Mouse (Mus musculus): ENCODE results near the gene Abcc9. TPM values are rescaled to one million over a fixed set of nuclear protein-coding genes. Genes with fewer than 3 reads are reported as not detected.

Abcc9 gene
- 1.4 and 1.6 TPM in 2 replicates for polyA plus RNA-seq (2015; fragmentation: Nextera tagmentation; extraction: Ambion mirVana)

- Histone ChIP-seq H3K27me3 (peaks cover 6% of the 10 kb centered on the region; the same call in 1 of the 2 replicates), H3K9ac (no peak within 1 kb of the TSS), H3K36me3 (replicated peaks) (no peaks in the 10 kb centered on the region), H3K4me2 (peak within 1 kb of the TSS; percentile 54), H3K27ac (replicated peaks) (no peak within 1 kb of the TSS), H3K9me3 (replicated peaks) (no peaks in the 10 kb centered on the region), H3K4me1 (replicated peaks) (no peaks in the 10 kb centered on the region), H3K4me3 (replicated peaks) (peak within 1 kb of the TSS; percentile 29)
- WGBS (ENCODE audit: insufficient replicate concordance): 9% methylated on average over 36 of the region's 36 CpGs
- ATAC-seq (ENCODE audit: insufficient read depth): peak; percentile 25; the same call in 1 of the 2 replicates
Observed at GRCm38 (mm10) chr6:142701652-142702637, at the start of gene Abcc9. Gene Abcc9 (minus strand): TSS chr6:142702315.

GRCm38 (mm10) chr6:142751365-142751764, 49.2 kb upstream of the Abcc9 start:
- Histone ChIP-seq H3K9me3 (replicated peaks) (no peaks in the 10 kb centered on the region), H3K4me3 (replicated peaks) (no peak overlapping the region), H3K36me3 (replicated peaks) (no peaks in the 10 kb centered on the region), H3K27ac (replicated peaks) (no peak overlapping the region), H3K4me2 (no peak overlapping the region), H3K9ac (no peak overlapping the region), H3K27me3 (no peaks in the 10 kb centered on the region), H3K4me1 (replicated peaks) (peaks cover 23% of the 10 kb centered on the region)
- WGBS (ENCODE audit: insufficient replicate concordance): 57% methylated on average over 9 of the region's 9 CpGs
- ATAC-seq (ENCODE audit: insufficient read depth): no peak

- no peaks in the 10 kb centered on the region for H3K36me3 ChIP-seq (replicated peaks)
- peaks cover 16% of the 10 kb centered on the region for H3K4me1 ChIP-seq (replicated peaks)
- no peak overlapping the region for H3K4me2 ChIP-seq
- no peaks in the 10 kb centered on the region for H3K9me3 ChIP-seq (replicated peaks)
- H3K27ac ChIP-seq (replicated peaks): no peak overlapping the region
- no peaks in the 10 kb centered on the region for H3K27me3 ChIP-seq
- WGBS (ENCODE audit: insufficient replicate concordance): 34% methylated on average over 8 of the region's 8 CpGs
- no peak for ATAC-seq (ENCODE audit: insufficient read depth)
- H3K4me3 ChIP-seq (replicated peaks): no peak overlapping the region
- H3K9ac ChIP-seq: no peak overlapping the region
Observed at GRCm38 (mm10) chr6:142748057-142748708, 46.1 kb upstream of the Abcc9 start.

GRCm38 (mm10) chr6:142747165-142747564, 45.0 kb upstream of the Abcc9 start:
- Histone ChIP-seq H3K27ac (replicated peaks) (no peak overlapping the region; the same call in 1 of the 2 replicates), H3K4me2 (0 out of 2 replicates have a peak overlapping the region, but pooled peaks have one; percentile 21)

GRCm38 (mm10) chr6:142746765-142747164, 44.6 kb upstream of the Abcc9 start:
- 35% methylated on average over 7 of the region's 7 CpGs for WGBS (ENCODE audit: insufficient replicate concordance)
- no peak overlapping the region for H3K4me3 ChIP-seq (replicated peaks)
- H3K27me3 ChIP-seq: no peaks in the 10 kb centered on the region
- H3K9ac ChIP-seq: no peak overlapping the region
- ATAC-seq (ENCODE audit: insufficient read depth): no peak; the same call in 1 of the 2 replicates
- H3K4me1 ChIP-seq (replicated peaks): peaks cover 2% of the 10 kb centered on the region; the same call in 1 of the 2 replicates
- no peaks in the 10 kb centered on the region for H3K9me3 ChIP-seq (replicated peaks)
- H3K36me3 ChIP-seq (replicated peaks): no peaks in the 10 kb centered on the region
- no peak overlapping the region; the same call in 1 of the 2 replicates for H3K27ac ChIP-seq (replicated peaks)
- H3K4me2 ChIP-seq: 0 out of 2 replicates have a peak overlapping the region, but pooled peaks have one; percentile 21

More at GRCm38 (mm10) chr6:142747165-142747564, 45.0 kb upstream of the Abcc9 start:
- 29% methylated on average over 2 of the region's 2 CpGs for WGBS (ENCODE audit: insufficient replicate concordance)
- no peaks in the 10 kb centered on the region for H3K36me3 ChIP-seq (replicated peaks)
- no peaks in the 10 kb centered on the region for H3K27me3 ChIP-seq
- H3K9ac ChIP-seq: no peak overlapping the region
- H3K4me1 ChIP-seq (replicated peaks): peaks cover 6% of the 10 kb centered on the region
- no peaks in the 10 kb centered on the region for H3K9me3 ChIP-seq (replicated peaks)
- H3K4me3 ChIP-seq (replicated peaks): no peak overlapping the region
- no peak for ATAC-seq (ENCODE audit: insufficient read depth)

- H3K27me3 ChIP-seq: no peaks in the 10 kb centered on the region
- no peaks in the 10 kb centered on the region for H3K36me3 ChIP-seq (replicated peaks)
- no peaks in the 10 kb centered on the region for H3K9me3 ChIP-seq (replicated peaks)
- H3K4me2 ChIP-seq: no peak overlapping the region
- WGBS (ENCODE audit: insufficient replicate concordance): 81% methylated on average over 5 of the region's 5 CpGs
- no peak overlapping the region for H3K9ac ChIP-seq
- no peaks in the 10 kb centered on the region for H3K4me1 ChIP-seq (replicated peaks)
- no peak overlapping the region for H3K4me3 ChIP-seq (replicated peaks)
- no peak overlapping the region for H3K27ac ChIP-seq (replicated peaks)
- ATAC-seq (ENCODE audit: insufficient read depth): no peak
Observed at GRCm38 (mm10) chr6:142745484-142745883, 43.4 kb upstream of the Abcc9 start.

- Histone ChIP-seq H3K4me2 (no peak overlapping the region), H3K36me3 (replicated peaks) (no peaks in the 10 kb centered on the region), H3K4me3 (replicated peaks) (no peak overlapping the region), H3K4me1 (replicated peaks) (no peaks in the 10 kb centered on the region), H3K9ac (no peak overlapping the region), H3K9me3 (replicated peaks) (no peaks in the 10 kb centered on the region), H3K27ac (replicated peaks) (no peak overlapping the region), H3K27me3 (no peaks in the 10 kb centered on the region)
- no peak for ATAC-seq (ENCODE audit: insufficient read depth)
- whole genome bisulfite sequencing (ENCODE audit: insufficient replicate concordance): 62% methylated on average over 4 of the region's 4 CpGs
Observed at GRCm38 (mm10) chr6:142743193-142743592, 41.1 kb upstream of the Abcc9 start.

GRCm38 (mm10) chr6:142741763-142742162, 39.6 kb upstream of the Abcc9 start:
- H3K4me2 ChIP-seq: no peak overlapping the region
- H3K36me3 ChIP-seq (replicated peaks): no peaks in the 10 kb centered on the region
- H3K4me1 ChIP-seq (replicated peaks): peaks cover 7% of the 10 kb centered on the region; the same call in 1 of the 2 replicates
- no peak for ATAC-seq (ENCODE audit: insufficient read depth)
- no peak overlapping the region for H3K4me3 ChIP-seq (replicated peaks)
- 75% methylated on average over 6 of the region's 6 CpGs for WGBS (ENCODE audit: insufficient replicate concordance)
- H3K9me3 ChIP-seq (replicated peaks): no peaks in the 10 kb centered on the region
- H3K27ac ChIP-seq (replicated peaks): no peak overlapping the region
- no peak overlapping the region for H3K9ac ChIP-seq
- no peaks in the 10 kb centered on the region for H3K27me3 ChIP-seq

- Histone ChIP-seq H3K9me3 (replicated peaks) (no peaks in the 10 kb centered on the region), H3K4me2 (no peak overlapping the region), H3K27me3 (no peaks in the 10 kb centered on the region), H3K9ac (no peak overlapping the region), H3K4me3 (replicated peaks) (no peak overlapping the region), H3K36me3 (replicated peaks) (no peaks in the 10 kb centered on the region), H3K4me1 (replicated peaks) (peaks cover 7% of the 10 kb centered on the region; the same call in 1 of the 2 replicates), H3K27ac (replicated peaks) (peak overlapping the region; percentile 30; the same call in 1 of the 2 replicates)
- 56% methylated on average over 6 of the region's 6 CpGs for WGBS (ENCODE audit: insufficient replicate concordance)
- no peak for ATAC-seq (ENCODE audit: insufficient read depth)
Observed at GRCm38 (mm10) chr6:142738637-142739036, 36.5 kb upstream of the Abcc9 start.

GRCm38 (mm10) chr6:142738225-142738624, 36.1 kb upstream of the Abcc9 start:
- H3K4me1 ChIP-seq (replicated peaks): peaks cover 7% of the 10 kb centered on the region; the same call in 1 of the 2 replicates
- H3K27me3 ChIP-seq: no peaks in the 10 kb centered on the region
- H3K9me3 ChIP-seq (replicated peaks): no peaks in the 10 kb centered on the region
- no peaks in the 10 kb centered on the region for H3K36me3 ChIP-seq (replicated peaks)
- WGBS (ENCODE audit: insufficient replicate concordance): 69% methylated on average over 2 of the region's 2 CpGs
- H3K9ac ChIP-seq: no peak overlapping the region
- H3K27ac ChIP-seq (replicated peaks): peak overlapping the region; percentile 30; the same call in 1 of the 2 replicates
- no peak overlapping the region for H3K4me2 ChIP-seq
- peak; percentile 49; the same call in 1 of the 2 replicates for ATAC-seq (ENCODE audit: insufficient read depth)
- H3K4me3 ChIP-seq (replicated peaks): no peak overlapping the region
